In the genomic region with DNA sequence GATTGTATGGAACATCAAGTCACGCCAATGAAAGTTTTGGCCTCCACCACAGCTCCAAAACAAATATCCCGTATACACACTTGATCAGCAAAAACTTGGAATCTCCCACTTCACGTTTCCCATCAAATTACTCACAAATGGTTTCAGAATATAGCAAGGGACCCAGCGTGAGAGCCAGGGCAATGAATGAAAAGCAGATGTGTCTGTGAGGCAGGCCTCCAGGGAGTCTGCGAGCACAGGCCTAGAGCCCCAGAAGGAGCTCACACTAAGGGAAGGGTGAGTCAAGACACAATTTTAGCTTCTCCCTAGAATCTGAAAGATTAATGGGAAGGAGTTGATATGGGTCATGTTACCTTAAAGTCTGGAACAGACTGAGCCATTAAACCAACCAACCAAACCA, we compare ENCODE assay signal across 19 mouse cellular contexts. TPM values are rescaled to one million over a fixed set of nuclear protein-coding genes. Genes with fewer than 3 reads are reported as not detected.
"Had no signal": no experiment of that assay in that cellular context is flagged by ENCODE, and none has a peak within 500 bp of the region (broad histone marks: within the 10 kb centered on the region; RNA-seq: fewer than 3 reads in every experiment).

No protein-coding gene starts in this region.

- H3K9me3 ChIP-seq: limb, embryonic 12.5 days; liver, embryonic 13.5 days; lung, embryonic 15.5 days; midbrain, embryonic 15.5 days; neural tube, embryonic 13.5 days; stomach, embryonic 15.5 days had no signal

- H3K4me2 ChIP-seq: limb, embryonic 12.5 days; liver, embryonic 13.5 days; lung, embryonic 15.5 days; midbrain, embryonic 11.5 days; midbrain, embryonic 15.5 days; neural tube, embryonic 13.5 days; stomach, embryonic 15.5 days had no signal

- H3K4me3 ChIP-seq: left cerebral cortex, adult 2 months; limb, embryonic 12.5 days; liver, embryonic 13.5 days; lung, embryonic 15.5 days; megakaryocyte, embryonic 14.5 days; midbrain, embryonic 15.5 days; neural tube, embryonic 13.5 days; stomach, embryonic 15.5 days had no signal

- DNase-seq: kidney, postnatal 10 days; kidney, postnatal 4 days; liver; liver, embryonic 13.5 days; liver, postnatal 0 days; lung, postnatal 14 days; right cerebral cortex, postnatal 14 days; thymus, adult 2 months; thymus, postnatal 25 days had no signal

- H3K27me3 ChIP-seq: limb, embryonic 12.5 days; liver, embryonic 13.5 days; lung, embryonic 15.5 days; megakaryocyte, embryonic 14.5 days; midbrain, embryonic 15.5 days; neural tube, embryonic 13.5 days; stomach, embryonic 15.5 days had no signal

- H3K4me1 ChIP-seq: midbrain, embryonic 15.5 days; neural tube, embryonic 13.5 days; stomach, embryonic 15.5 days had no signal

- ATAC-seq: liver, postnatal 0 days; midbrain, embryonic 15.5 days had no signal

- H3K27ac ChIP-seq: left cerebral cortex, adult 2 months; limb, embryonic 12.5 days; liver, embryonic 13.5 days; lung, embryonic 15.5 days; macrophage; midbrain, embryonic 15.5 days; neural tube, embryonic 13.5 days; stomach, embryonic 15.5 days had no signal

- H3K9ac ChIP-seq: limb, embryonic 12.5 days; liver, embryonic 13.5 days; liver, postnatal 0 days; lung, embryonic 15.5 days; midbrain, embryonic 15.5 days; neural tube, embryonic 13.5 days; stomach, embryonic 15.5 days had no signal

- H3K36me3 ChIP-seq: limb, embryonic 12.5 days; liver, embryonic 13.5 days; lung, embryonic 15.5 days; midbrain, embryonic 15.5 days; neural tube, embryonic 13.5 days; stomach, embryonic 15.5 days had no signal

RNA-seq across cellular contexts. Expression of a gene that starts 15.7 kb away (rescaled TPM):
- total RNA-seq: monocyte, adult 5-6 weeks had no signal
- polyA plus RNA-seq: macrophage had no signal
